Mouse (Mus musculus) heart, postnatal 0 days (tissue): ENCODE measurements around the gene Psmd14.

Experiments used
- CTCF ChIP-seq: IDR thresholded peaks from 2 replicates; pipeline ENCODE4 v1.5.1; 2016; ENCODE audit warnings: antibody characterized with exemption, control low read depth, low read depth
- EP300 ChIP-seq: IDR thresholded peaks from 2 replicates; pipeline ENCODE4 v1.6.1; 2016; ENCODE audit warnings: antibody characterized with exemption, low read depth

DNA sequence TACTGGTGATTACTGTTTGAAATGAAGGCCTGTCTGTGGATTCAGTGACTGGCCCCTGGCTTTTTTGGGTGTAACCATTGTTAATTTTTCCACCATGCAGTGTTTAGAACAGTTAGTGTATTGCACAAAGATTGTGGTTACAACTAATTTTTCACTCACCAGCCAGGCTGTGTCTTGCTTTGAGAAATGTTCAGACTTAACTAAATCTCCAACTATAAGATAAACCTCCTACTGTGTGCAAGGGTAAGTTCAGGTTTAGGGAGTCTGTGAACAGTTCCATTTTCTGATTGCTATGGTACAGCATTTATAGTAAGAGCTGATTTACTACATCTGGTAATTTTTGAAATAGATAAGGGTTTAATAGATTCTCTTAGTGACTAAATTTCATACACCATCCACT lies 69.3 kb downstream of the Psmd14 start:
- TF ChIP-seq EP300 (no peak), CTCF (no peak)
